Mouse (Mus musculus) heart, postnatal 0 days (tissue): ENCODE results near the gene Tbc1d10c.

ENCODE experiments used
- CTCF ChIP-seq: IDR thresholded peaks from 2 replicates; pipeline ENCODE4 v1.5.1; 2016; ENCODE audit warnings: antibody characterized with exemption, control low read depth, low read depth
- EP300 ChIP-seq: IDR thresholded peaks from 2 replicates; pipeline ENCODE4 v1.6.1; 2016; ENCODE audit warnings: antibody characterized with exemption, low read depth

DNA sequence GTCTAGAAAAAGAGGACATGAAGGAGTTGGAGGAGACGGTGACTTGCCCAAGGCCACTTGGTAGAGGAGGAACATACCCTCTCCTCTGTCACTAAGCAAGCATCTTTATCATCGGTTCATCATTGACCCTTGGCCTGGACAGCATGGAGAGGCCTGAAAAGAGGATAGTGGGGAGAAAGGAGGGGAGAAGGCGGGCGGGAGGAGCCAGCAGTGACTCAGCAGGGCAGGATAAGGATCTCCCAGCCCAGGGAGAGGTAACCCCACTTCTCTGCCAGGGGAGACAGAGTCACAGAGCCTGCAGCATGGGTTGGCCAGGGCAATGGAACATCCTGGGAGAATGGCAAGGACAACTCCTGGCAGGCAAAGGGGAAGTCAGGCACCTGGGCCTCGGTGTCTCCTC lies 17.5 kb upstream of the Tbc1d10c start:
- TF ChIP-seq CTCF (no peak), EP300 (no peak)
